Mouse (Mus musculus) liver, postnatal 0 days (tissue): ENCODE data around the gene Efcab11. TPM values are rescaled to one million over a fixed set of nuclear protein-coding genes. Genes with fewer than 3 reads are reported as not detected.

ENCODE experiments used
- ATAC-seq: fragments of 200-750 bp; cut with Nextera tagmentation; 2 replicates; pipeline ENCODE4 v1.8.0; 2017; ENCODE audit warnings: mild to moderate bottlenecking, moderate library complexity
- DNase-seq: peaks from one replicate; pipeline ENCODE4 v3.0.0-alpha.2; 2016
- H3K27ac ChIP-seq: fragments of 300-500 bp; sonication (generic); 2 replicates; pipeline ENCODE4 v1.5.1; 2014; ENCODE audit warnings: antibody characterized with exemption, moderate library complexity, mild to moderate bottlenecking, low read depth
- H3K27me3 ChIP-seq: fragments of 300-500 bp; sonication (generic); 2 replicates; pipeline ENCODE4 v1.6.1; 2014; ENCODE audit warnings: low read length, control low read depth, mixed read lengths; ENCODE audit not compliant: insufficient read depth
- H3K36me3 ChIP-seq: fragments of 300-500 bp; sonication (generic); replicated peaks from 2 replicates; pipeline ENCODE4 v1.6.1; 2014; ENCODE audit warnings: mild to moderate bottlenecking, control low read depth, low read length, moderate library complexity, mixed read lengths; ENCODE audit not compliant: insufficient read depth
- H3K4me1 ChIP-seq: fragments of 300-500 bp; sonication (generic); 2 replicates; pipeline ENCODE4 v1.6.1; 2014; ENCODE audit warnings: antibody characterized with exemption, mild to moderate bottlenecking, control low read depth; ENCODE audit not compliant: insufficient read depth
- H3K4me2 ChIP-seq: fragments of 300-500 bp; sonication (generic); 2 replicates; pipeline ENCODE4 v1.6.1; 2014; ENCODE audit warnings: low read depth, mild to moderate bottlenecking, low read length, moderate library complexity, mixed read lengths
- H3K4me3 ChIP-seq: fragments of 300-500 bp; sonication (generic); 2 replicates; pipeline ENCODE4 v1.5.1; 2014; ENCODE audit warnings: low read depth, low read length
- H3K9ac ChIP-seq: fragments of 300-500 bp; sonication (generic); replicated peaks from 2 replicates; pipeline ENCODE4 v1.6.1; 2014; ENCODE audit warnings: mild to moderate bottlenecking, moderate library complexity
- H3K9me3 ChIP-seq: fragments of 300-500 bp; sonication (generic); 2 replicates; pipeline ENCODE4 v1.6.1; 2016; ENCODE audit warnings: mild to moderate bottlenecking, control low read depth, low read length, mixed read lengths
- CTCF ChIP-seq: sonication (generic); IDR thresholded peaks from 2 replicates; pipeline ENCODE4 v1.5.1; 2016; ENCODE audit warnings: antibody characterized with exemption, low read depth
- EP300 ChIP-seq: IDR thresholded peaks from 2 replicates; pipeline ENCODE4 v1.6.1; 2016; ENCODE audit warnings: antibody characterized with exemption, low read depth, mild to moderate bottlenecking
- WGBS: fragments of 180-500 bp; shearing (Covaris S2); extraction: QIAGEN DNeasy Blood & Tissue Kit; methylation state at CpG from one replicate; pipeline ENCODE4 v1.1.7; 2014; ENCODE audit not compliant: insufficient replicate concordance; 5-methylcytosine and 5-hydroxymethylcytosine counted together
- polyA plus RNA-seq: library from polyadenylated mRNA; unstranded; fragments of >200 nt; fragmentation: Nextera tagmentation; extraction: Ambion mirVana; gene quantifications from 2 replicates; pipeline ENCODE4 v1.2.1, GENCODE M21; 2015

Efcab11 gene
- polyA plus RNA-seq, 1 experiment from 2014 or later, result 3.3 TPM

DNA sequence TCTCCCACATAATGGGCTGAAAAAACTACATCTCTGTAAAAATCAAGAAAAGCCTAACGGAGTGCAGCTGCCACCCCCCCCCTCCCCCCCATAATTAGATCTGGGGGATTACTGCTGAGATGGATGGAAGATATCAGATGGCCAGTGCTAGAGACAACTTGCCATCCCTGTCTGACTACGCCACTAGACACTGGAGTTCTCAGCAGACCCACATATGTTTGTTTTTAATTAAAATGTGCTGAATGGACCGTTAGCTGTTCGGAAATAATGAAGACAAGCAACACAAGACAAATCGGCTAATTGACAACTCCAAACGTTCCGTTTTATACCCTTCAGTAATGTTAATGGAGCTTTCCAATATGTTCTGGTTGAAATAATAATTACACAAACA is 213.5 kb downstream of the Efcab11 start:
- TF ChIP-seq CTCF, result no peak
- TF ChIP-seq EP300, result no peak
- Histone ChIP-seq H3K4me3 (no peak overlapping the region), H3K9ac (no peak overlapping the region), H3K36me3 (no peaks in the 10 kb centered on the region), H3K27me3 (no peaks in the 10 kb centered on the region), H3K9me3 (no peaks in the 10 kb centered on the region), H3K4me1 (no peaks in the 10 kb centered on the region), H3K27ac (no peak overlapping the region), H3K4me2 (no peak overlapping the region)
- 81% methylated on average over 7 of the region's 7 CpGs for WGBS
- DNase-seq, result no peak
- no peak for ATAC-seq

DNA sequence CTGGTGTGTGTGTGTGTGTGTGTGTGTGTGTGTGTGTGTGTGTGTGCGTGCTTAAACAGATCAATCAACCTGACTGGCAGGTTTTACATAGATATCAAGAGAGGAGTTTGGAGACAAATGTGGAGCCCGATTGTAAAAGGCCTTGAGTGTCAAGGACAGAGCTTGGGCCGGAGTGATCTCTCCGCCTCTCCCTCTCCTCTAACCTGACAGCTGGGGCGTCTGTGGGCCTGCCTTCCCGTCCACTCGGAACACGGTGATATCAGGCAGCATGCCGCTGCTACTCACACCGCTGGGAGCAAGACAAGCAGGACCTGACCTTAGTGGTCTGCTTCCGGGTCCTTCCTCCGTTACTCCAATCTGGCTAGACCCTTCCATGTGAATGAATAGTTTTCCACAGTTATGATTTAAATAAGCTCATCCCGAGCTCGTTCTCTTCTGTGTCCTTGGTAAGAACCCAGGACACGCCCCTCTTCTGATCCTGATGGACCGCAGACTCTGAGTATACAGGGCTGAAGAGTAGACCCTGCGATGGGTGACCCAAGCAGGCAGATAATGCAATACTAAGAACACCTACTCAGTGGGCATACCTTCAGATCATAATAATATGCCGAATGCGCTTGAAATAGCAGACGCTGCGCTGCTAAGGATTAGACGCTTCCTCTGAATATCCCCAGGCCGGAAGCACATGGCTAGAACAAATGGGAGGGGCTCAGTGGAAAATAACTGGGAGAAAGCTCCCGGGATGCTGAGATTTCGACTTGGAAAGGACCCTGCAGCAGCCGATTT is 214.1 kb downstream of the Efcab11 start:
- DNase-seq, result no peak
- Histone ChIP-seq H3K4me3 (no peak overlapping the region), H3K27ac (no peak overlapping the region), H3K4me2 (peak overlapping the region; percentile 26; the same call in 1 of the 2 replicates), H3K27me3 (no peaks in the 10 kb centered on the region), H3K36me3 (no peaks in the 10 kb centered on the region), H3K9me3 (no peaks in the 10 kb centered on the region), H3K4me1 (no peaks in the 10 kb centered on the region), H3K9ac (no peak overlapping the region; the same call in 1 of the 2 replicates)
- 73% methylated on average over 26 of the region's 26 CpGs for WGBS
- TF ChIP-seq CTCF (no peak), EP300 (no peak)
- ATAC-seq, result no peak

DNA sequence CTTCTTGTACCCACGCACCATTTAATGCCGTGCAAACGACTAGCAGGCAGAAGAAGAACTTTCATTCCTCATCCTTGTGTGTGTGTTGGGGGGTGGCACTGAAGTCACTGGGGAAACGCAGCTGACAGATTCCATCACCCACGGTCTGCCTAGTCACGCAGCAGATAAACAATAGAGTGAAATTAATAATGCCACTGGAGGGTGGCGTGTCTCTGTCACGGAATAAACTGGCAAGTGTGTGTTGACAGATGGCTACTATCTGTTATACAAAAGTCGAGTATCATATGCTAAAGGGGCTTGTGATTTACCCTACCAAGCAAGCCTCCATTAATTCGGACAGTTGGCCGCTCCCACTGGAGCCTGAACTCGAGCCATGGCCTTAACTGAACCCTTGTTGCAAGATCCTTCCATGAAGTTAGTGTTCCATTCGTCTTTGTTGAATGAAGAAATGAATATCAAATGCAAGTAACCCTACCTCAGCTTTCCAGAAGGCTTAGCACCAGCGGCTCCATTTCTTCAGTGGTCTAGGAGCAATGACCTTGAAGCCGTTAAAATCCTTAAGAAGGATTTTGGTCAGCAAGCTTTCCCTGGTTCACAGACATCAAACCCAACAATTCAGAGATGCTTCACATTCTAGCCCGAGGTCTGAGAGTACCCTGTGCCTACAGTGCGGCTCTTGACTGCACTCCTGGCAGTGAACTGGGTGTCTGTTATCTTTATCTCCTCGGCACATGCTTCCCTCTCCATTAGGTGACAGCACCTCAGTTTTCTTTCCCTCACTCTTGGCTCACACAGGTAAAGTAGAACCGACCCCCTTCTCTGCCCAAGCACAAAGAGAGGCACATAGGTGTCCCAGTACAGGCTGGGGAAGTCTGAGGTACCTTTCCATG is 229.0 kb downstream of the Efcab11 start:
- DNase-seq (no peak), ATAC-seq (no peak)
- Histone ChIP-seq H3K4me3 (no peak overlapping the region), H3K36me3 (no peaks in the 10 kb centered on the region), H3K9ac (no peak overlapping the region), H3K27ac (no peak overlapping the region), H3K4me2 (no peak overlapping the region), H3K4me1 (no peaks in the 10 kb centered on the region), H3K9me3 (0 out of 2 replicates have a peak, but pooled peaks cover 5% of the 10 kb centered on the region), H3K27me3 (no peaks in the 10 kb centered on the region)
- WGBS, result 83% methylated on average over 19 of the region's 19 CpGs
- TF ChIP-seq EP300, result no peak
- TF ChIP-seq CTCF, result no peak

DNA sequence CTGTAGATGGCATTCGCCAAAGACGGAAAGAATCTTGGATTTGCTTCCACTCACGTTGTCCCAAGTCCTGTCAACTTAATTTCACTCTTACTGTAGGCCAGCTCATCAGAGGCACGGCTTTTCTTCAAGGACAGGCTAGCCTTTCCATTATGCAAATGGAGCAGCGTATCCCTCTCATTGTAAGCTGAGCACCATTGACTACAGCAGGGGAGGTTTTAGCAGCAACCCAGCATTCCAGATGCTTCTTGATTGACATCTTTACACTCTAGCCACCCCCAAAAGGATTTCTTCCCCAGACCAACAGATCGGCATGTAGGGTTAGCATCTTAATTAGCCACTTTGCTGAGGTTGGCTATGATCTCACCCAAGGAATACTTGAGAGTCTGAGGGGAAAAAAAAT is 231.8 kb downstream of the Efcab11 start:
- no peak for TF ChIP-seq EP300
- TF ChIP-seq CTCF, result no peak
- no peaks in the 10 kb centered on the region for H3K27me3 ChIP-seq
- 75% methylated on average over 6 of the region's 6 CpGs for WGBS
- no peaks in the 10 kb centered on the region for H3K9me3 ChIP-seq
- no peak overlapping the region for H3K9ac ChIP-seq
- H3K27ac ChIP-seq, result no peak overlapping the region
- H3K36me3 ChIP-seq, result no peaks in the 10 kb centered on the region
- H3K4me2 ChIP-seq, result no peak overlapping the region
- ATAC-seq (no peak), DNase-seq (no peak)
- no peak overlapping the region for H3K4me3 ChIP-seq
- H3K4me1 ChIP-seq, result no peaks in the 10 kb centered on the region

DNA sequence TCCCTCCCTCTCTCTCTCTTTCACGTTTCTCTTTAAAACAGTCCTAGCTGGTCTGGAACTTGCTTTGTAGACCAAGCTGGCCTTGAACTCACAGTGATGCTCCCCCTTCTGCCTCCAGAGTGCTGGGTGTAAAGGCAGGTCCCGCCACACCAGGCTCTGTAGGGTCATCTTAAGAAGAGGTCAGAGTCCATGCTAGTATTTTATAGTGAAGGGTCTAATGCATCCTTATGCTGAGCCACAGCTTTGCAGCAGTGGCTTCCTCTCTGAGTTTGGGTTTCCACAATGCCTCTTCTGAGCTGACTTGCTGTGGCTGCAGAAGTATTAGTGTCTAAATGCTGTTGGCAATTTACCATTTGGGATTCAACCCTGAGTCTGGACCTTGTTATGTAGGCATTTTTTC is 234.5 kb downstream of the Efcab11 start:
- peaks cover 8% of the 10 kb centered on the region for H3K9me3 ChIP-seq
- H3K9ac ChIP-seq, result no peak overlapping the region
- no peaks in the 10 kb centered on the region for H3K4me1 ChIP-seq
- no peaks in the 10 kb centered on the region for H3K36me3 ChIP-seq
- H3K27me3 ChIP-seq, result no peaks in the 10 kb centered on the region
- no peak for DNase-seq
- no peak overlapping the region for H3K4me3 ChIP-seq
- TF ChIP-seq CTCF (no peak), EP300 (no peak)
- ATAC-seq, result no peak
- H3K4me2 ChIP-seq, result no peak overlapping the region
- 44% methylated on average over 2 of the region's 2 CpGs for WGBS
- H3K27ac ChIP-seq, result no peak overlapping the region

DNA sequence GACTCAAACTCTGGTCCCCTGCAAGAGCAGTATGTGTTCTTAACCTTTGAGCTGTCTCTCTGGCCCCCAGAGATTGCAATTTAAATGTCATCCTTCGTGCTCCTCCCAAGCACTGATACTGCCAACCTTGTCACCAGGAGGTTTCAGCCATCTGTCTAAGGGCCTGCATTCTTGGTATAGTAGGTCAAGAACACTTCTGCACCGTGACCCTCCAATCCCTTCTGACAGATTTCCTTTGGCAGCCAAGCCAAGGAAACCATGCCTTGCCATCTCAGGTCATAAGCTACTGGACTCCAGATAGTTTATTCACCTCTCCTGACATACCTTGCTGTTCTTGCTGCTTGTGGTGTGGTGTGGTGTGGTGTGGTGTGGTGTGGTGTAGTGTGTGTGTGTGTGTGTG is 235.5 kb downstream of the Efcab11 start:
- ATAC-seq (no peak), DNase-seq (no peak)
- no peak overlapping the region for H3K27ac ChIP-seq
- no peaks in the 10 kb centered on the region for H3K4me1 ChIP-seq
- TF ChIP-seq CTCF (no peak), EP300 (no peak)
- WGBS, result 80% methylated on average over 2 of the region's 2 CpGs
- peaks cover 15% of the 10 kb centered on the region for H3K9me3 ChIP-seq
- no peak overlapping the region for H3K9ac ChIP-seq
- no peaks in the 10 kb centered on the region for H3K36me3 ChIP-seq
- H3K27me3 ChIP-seq, result no peaks in the 10 kb centered on the region
- H3K4me3 ChIP-seq, result no peak overlapping the region
- H3K4me2 ChIP-seq, result no peak overlapping the region
